Comparison of ENCODE assay signal across 12 mouse cellular contexts in the genomic region with DNA sequence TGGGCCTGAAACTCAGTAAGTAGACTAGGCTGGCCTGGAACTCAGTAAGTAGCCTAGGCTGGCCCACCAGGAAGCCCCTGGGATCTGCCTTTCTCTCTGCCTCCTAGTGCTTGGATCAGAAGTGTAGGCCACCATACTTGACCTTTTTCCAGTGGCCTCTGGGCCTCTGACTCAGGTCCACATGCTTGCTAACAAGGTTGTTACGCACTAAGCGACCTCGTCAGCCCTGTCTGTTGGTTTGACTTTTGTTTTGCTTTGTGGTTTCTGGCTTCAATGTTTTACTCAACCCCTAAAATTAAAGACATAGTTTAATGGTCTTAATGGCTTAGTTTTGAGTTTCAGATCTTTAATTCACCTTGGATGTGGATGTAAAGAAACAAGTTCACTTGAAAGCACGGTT.
"Had no signal": no experiment of that assay in that cellular context is flagged by ENCODE, and none has a peak within 500 bp of the region (broad histone marks: within the 10 kb centered on the region; RNA-seq: fewer than 3 reads in every experiment).

No protein-coding gene starts in this region.

- DNase-seq: kidney, adult 8-10 months; kidney, postnatal 25 days; layer of hippocampus, postnatal 36 days; left cerebral cortex, postnatal 4 days; retina, postnatal 1 day; right cerebral cortex, postnatal 14 days; thymus, postnatal 4 days had no signal

- H3K4me1 ChIP-seq: neural tube, embryonic 13.5 days had no signal

- H3K27ac ChIP-seq: limb, embryonic 13.5 days; liver, embryonic 14.5 days; neural tube, embryonic 13.5 days; stomach, postnatal 0 days had no signal

- H3K9ac ChIP-seq: limb, embryonic 13.5 days; liver, embryonic 14.5 days; neural tube, embryonic 13.5 days had no signal

- ATAC-seq: midbrain, embryonic 16.5 days had no signal

- H3K4me3 ChIP-seq: limb, embryonic 13.5 days; neural tube, embryonic 13.5 days had no signal

- H3K36me3 ChIP-seq: limb, embryonic 13.5 days; neural tube, embryonic 13.5 days had no signal

- H3K27me3 ChIP-seq: limb, embryonic 13.5 days; neural tube, embryonic 13.5 days had no signal
